Mouse (Mus musculus): Measurements from ENCODE around the gene Strn3.

DNA sequence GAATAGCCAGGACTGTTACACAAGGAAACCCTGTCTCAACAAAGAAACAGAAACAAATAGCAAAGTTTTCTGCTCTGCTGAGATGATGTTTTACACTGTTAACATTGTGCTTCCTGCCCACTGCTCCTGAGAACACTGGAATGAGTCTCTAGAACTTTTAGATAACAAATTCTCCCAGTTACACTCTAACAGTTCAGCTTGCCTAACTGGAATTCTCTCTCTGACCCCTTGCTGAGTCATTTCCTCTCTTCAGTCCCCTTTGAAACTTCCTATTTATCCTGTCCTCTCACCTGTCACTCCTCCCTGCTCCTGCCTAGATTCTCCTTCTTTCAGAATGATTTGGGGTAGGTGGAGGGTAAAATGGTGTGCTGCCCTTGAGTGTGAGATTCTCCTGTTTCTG lies 2.4 kb upstream of the Strn3 start:
- TF ChIP-seq EP300 (IDR thresholded peaks at IDR 0.05; ENCODE audit: insufficient read depth, low read depth, low read length) (no peak), CTCF (IDR thresholded peaks at IDR 0.05; ENCODE audit: low read depth, low read length) (no peak), POLR2A (IDR thresholded peaks at IDR 0.05; ENCODE audit: insufficient read depth, low read length) (no peak)

All from ES-Bruce4 (cell line).